Mouse (Mus musculus) lung, adult 2 months (tissue): ENCODE measurements around the gene Rnf5. TPM values are rescaled to one million over a fixed set of nuclear protein-coding genes. Genes with fewer than 3 reads are reported as not detected.

Experiments
- DNase-seq: peaks from one replicate; pipeline ENCODE4 v3.0.0; 2022
- H3K4me1 ChIP-seq: fragments of 200-500 bp; 2 replicates; pipeline ENCODE4 v1.6.1; 2011; ENCODE audit warnings: low read length; ENCODE audit not compliant: control insufficient read depth, insufficient read depth
- H3K4me3 ChIP-seq: fragments of 200-500 bp; replicated peaks from 2 replicates; pipeline ENCODE3; 2011; ENCODE audit warnings: low read depth, mild to moderate bottlenecking, control low read depth, low read length; ENCODE audit errors: extremely low read depth
- CTCF ChIP-seq: fragments of 200-500 bp; IDR thresholded peaks from 2 replicates; pipeline ENCODE4 v1.5.1; 2011; ENCODE audit warnings: mild to moderate bottlenecking, low read length, control low read depth; ENCODE audit not compliant: insufficient read depth
- POLR2A ChIP-seq: fragments of 200-500 bp; IDR thresholded peaks from 2 replicates; pipeline ENCODE4 v1.6.1; 2011; ENCODE audit warnings: low read depth, mild to moderate bottlenecking, control low read depth, low read length, borderline replicate concordance; ENCODE audit errors: extremely low read depth
- WGBS: fragments of 180-500 bp; shearing (Covaris S2); methylation state at CpG from one replicate; pipeline ENCODE4 v1.1.7; 2018; 5-methylcytosine and 5-hydroxymethylcytosine counted together
- polyA plus RNA-seq: library from polyadenylated mRNA; depleted of rRNA; stranded (reverse); fragments of >200 nt; gene quantifications from 2 replicates; pipeline ENCODE4 v1.2.3, GENCODE M21; 2012

The Rnf5 gene
- polyA plus RNA-seq, 1 experiment, result 83.7 TPM

DNA sequence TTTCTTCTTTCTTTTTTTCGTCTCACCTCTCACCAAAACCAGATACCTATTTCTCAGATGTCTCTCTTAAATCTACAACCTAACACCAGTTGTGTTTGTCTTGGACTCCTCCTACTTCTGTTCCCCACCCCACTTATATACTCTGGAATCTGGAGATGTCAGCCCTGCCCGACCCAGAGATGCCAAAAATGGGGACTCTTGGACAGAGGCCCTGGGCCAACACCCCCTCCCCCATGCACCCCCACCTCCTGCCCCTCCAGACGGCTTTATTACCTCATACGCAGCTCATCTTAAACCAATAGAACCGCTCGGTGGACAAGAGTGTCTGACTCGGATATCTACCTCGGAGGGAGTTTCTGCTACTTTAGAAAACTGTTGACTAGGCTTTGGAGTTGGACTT, 7.4 kb downstream of the Rnf5 start:
- Histone ChIP-seq H3K4me3 (no peak overlapping the region), H3K4me1 (no peaks in the 10 kb centered on the region)
- WGBS, result 55% methylated on average over 8 of the region's 8 CpGs
- TF ChIP-seq CTCF (no peak), POLR2A (no peak)
- no peak for DNase-seq

- Histone ChIP-seq H3K4me3 (no peak overlapping the region), H3K4me1 (0 out of 2 replicates have a peak, but pooled peaks cover 3% of the 10 kb centered on the region)
- no peak for DNase-seq
- no peak for TF ChIP-seq CTCF
- no peak for TF ChIP-seq POLR2A
- WGBS, result 48% methylated on average over 34 of the region's 34 CpGs
Observed at GRCm38 (mm10) chr17:34593752-34594525, 9.6 kb downstream of the Rnf5 start.

DNA sequence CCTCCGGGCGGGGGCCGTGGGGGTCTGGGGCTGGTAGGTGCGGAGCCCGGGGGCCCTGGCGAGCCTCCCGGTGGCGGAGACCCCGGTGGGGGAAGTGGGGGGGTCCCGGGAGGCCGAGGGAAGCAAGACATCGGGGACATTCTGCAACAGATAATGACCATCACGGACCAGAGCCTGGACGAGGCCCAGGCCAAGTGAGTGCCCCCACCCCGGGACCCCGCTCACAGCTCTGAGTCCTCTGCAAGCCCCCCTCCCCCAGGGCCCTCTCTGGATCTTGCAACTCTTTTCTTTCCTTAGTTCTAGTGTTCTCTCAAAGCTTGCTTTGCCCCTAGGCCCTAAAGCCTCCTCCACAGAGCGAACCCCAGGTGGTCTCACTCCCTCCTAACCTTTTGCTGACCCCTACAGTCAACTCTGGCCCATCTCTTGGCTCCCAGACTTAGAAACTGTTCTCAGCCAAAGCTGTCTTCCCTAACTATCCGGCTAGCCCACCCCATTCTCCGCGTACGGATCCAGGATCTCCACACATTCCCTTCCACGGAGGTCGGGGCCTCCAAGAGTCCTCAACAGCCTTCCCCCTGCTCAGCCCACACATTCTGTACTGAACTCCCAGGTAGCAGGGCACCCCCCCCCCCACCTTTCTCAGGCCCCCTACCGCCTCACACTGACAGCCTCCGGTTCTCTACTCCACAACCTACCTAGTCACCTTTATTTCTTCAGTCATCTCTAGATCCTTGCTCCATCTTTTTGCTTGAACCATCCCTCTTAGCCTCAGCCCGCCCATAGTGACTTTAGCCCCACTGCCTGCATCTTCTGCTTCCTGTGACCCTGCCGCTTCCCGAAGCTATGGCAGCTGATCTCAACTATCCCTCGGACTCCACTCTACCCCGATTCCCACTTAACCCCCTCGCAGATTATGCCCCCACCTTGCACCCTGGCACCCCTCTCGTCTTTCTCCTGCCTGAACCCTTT, 10.6 kb downstream of the Rnf5 start:
- WGBS, result 1% methylated on average over 32 of the region's 32 CpGs

GRCm38 (mm10) chr17:34591994-34592375, 11.5 kb downstream of the Rnf5 start:
- Histone ChIP-seq H3K4me3 (peak overlapping the region; percentile 61), H3K4me1 (peaks cover 11% of the 10 kb centered on the region)
- no peak for TF ChIP-seq CTCF
- peak; percentile 89; the same call in 1 of the 2 replicates for TF ChIP-seq POLR2A
- DNase-seq, result peak; percentile 82
- WGBS, result 1% methylated on average over 25 of the region's 35 CpGs

More for the DNA sequence above, 10.6 kb downstream of the Rnf5 start:
- peak overlapping the region; percentile 39 for H3K4me3 ChIP-seq
- peaks cover 10% of the 10 kb centered on the region for H3K4me1 ChIP-seq
- TF ChIP-seq POLR2A (0 out of 2 replicates have a peak, but pooled peaks have one; percentile 32), CTCF (no peak)
- DNase-seq, result peak; percentile 40

DNA sequence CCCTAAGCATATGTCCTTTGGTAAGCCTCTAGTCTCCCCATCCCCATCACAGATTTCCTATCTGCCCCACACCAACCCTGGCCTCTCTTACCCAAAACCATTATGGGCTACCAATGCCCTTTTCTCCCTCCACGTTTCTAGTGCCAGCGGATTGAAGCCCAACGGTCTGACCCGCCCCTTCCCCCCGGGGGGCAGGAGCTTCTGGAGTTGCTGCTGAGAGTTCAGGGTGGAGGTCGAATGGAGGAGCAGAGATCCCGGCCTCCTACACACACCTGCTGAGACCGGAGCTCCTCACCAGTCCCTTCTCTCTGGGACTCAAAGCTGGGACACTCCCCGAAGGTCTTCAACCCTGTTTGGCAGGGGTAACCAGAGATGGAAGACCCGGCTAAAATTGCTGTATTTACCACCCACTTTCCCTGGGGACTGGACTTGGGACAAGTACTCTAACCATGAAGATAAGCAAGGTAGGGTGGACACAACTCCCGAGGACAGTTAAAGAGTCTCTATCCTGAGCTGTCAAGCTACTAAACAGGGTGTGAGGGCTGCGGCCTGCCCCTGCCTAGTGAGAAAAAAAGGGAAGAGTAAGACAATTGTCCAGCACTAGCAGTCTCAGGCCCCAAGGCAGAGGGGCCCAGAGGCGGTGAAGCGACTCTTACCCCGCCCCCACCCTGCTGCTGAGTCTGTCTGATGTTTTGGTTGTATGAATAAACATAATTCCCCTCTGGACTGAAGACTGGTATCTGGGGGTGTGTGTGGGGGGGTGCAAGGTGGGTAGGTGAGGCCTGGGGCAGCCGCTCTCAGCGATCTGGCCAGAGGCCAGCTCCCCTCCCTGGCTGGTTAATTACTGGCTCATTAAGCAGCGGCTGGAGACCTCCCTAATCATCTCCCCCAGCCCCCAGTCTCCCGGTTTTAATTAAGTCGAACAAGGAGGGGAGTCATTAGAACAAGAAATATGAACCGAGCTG, 12.2 kb downstream of the Rnf5 start, which contains the start of gene Pbx2:
Gene Pbx2, plus strand, starts transcription at position 238 of the 965 bp plus-strand sequence.
- DNase-seq, result peak; percentile 50
- Histone ChIP-seq H3K4me1 (peaks cover 18% of the 10 kb centered on the region), H3K4me3 (peak within 1 kb of the TSS; percentile 61)
- TF ChIP-seq CTCF (no peak), POLR2A (no peak)
- 6% methylated on average over 21 of the region's 21 CpGs for WGBS

DNA sequence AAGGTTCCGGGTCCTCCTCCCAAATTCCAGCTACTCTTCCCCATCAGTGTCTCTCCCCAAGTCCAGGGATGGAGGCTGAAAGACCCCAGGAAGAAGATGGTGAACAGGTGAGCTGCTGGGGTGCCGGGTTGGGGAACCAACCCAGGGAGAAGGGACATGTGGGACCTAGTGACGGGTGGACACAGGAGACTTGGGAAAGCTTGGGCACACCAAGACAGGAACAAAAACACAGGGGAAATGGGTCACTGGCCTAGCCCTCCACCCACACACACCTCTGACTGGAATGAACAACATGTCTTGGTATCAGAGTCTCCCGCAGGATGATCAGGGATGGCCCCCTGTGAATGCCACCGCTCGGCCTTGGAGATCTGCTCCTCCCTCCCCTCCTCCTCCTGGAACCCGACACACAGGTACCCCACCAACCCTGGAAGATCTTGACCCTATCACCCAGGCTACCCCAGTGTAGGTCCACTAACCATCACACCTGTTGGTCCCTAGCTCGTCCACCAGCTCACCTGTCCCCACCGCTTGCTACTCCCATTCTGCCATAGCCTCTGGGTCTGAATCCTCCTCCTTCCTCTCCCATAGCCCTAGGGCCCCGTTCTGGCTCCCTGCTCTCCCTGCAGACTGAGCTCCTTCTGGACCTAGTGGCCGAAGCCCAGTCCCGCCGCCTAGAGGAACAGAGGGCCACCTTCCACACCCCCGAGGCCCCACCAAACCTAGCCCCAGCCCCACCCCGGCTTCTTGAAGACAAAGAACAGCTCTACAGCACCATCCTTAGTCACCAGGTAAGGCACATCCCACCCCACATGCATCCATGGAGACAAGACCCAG, 13.1 kb downstream of the Rnf5 start:
- 60% methylated on average over 15 of the region's 15 CpGs for WGBS
- Histone ChIP-seq H3K4me3 (peak overlapping the region; percentile 55), H3K4me1 (peaks cover 19% of the 10 kb centered on the region)
- TF ChIP-seq POLR2A, result no peak
- no peak for TF ChIP-seq CTCF
- no peak for DNase-seq

- WGBS, result 10% methylated on average over 7 of the region's 7 CpGs
- Histone ChIP-seq H3K4me1 (peaks cover 19% of the 10 kb centered on the region), H3K4me3 (peak within 1 kb of the TSS; percentile 56)
- TF ChIP-seq CTCF, result no peak
- peak; percentile 73; the same call in 1 of the 2 replicates for TF ChIP-seq POLR2A
- DNase-seq, result peak; percentile 46
Observed at GRCm38 (mm10) chr17:34589681-34590101, 13.8 kb downstream of the Rnf5 start, which contains the start of gene Gpsm3. TSS of gene Gpsm3 (plus strand) at chr17:34589806.

DNA sequence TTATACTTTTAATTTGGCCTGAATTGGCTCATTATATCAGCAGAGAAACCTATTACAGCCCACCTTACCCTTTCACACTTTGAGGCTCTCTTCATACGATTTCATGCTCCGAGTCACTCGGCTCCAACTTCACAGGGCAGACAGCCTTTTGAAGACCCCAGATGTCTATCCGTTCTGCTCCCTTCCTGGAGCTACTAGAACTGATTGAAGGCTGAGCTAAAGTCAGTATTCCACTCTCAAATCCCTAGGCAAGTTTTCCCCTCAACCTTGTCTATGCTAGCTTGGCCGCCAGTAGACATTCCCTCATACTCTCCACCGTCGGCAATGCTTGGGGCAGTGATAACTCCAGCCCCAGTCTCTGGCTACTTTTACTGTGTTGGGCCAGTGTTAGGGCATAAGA, 14.3 kb downstream of the Rnf5 start:
- DNase-seq, result no peak
- TF ChIP-seq POLR2A (no peak), CTCF (no peak)
- WGBS, result 33% methylated on average over 7 of the region's 7 CpGs
- Histone ChIP-seq H3K4me1 (peaks cover 19% of the 10 kb centered on the region), H3K4me3 (peak overlapping the region; percentile 42)
